Mouse (Mus musculus) left cerebral cortex, adult 18-20 months (tissue): ENCODE results near the gene Fgf13. TPM values are rescaled to one million over a fixed set of nuclear protein-coding genes. Genes with fewer than 3 reads are reported as not detected.

Source experiments
- DNase-seq, 2 experiments: peaks; one replicate each; pipeline ENCODE4 v3.0.0; 2021 to 2022; ENCODE audit warnings: low spot score in 2 of 2, mixed read lengths in 1 of 2
- total RNA-seq, 2 experiments: library from RNA; stranded (reverse); gene quantifications; 2 replicates each; pipeline ENCODE4 v1.2.3; 2021

The Fgf13 gene
- total RNA-seq, 2 experiments from 2014 or later = 127 to 150 TPM

DNA sequence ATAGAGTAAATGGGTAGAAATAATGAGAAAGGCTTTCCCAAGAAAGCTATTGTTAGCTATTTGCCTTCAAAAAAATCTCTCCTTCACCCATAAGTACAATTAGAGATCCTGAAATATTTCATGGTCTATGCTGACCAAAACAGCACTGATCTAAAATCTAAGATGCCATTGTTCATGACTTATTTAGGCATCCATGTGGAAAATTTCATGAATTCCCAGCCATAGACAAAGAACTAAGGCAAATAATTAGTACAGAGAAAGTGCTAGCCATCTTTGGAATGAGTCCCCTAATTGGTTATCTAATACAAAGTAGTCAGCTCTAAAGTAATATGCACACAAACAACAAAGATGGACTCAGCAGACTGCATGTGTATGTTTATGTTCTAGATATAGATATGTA lies 366.7 kb downstream of the Fgf13 start:
- no peak for DNase-seq

DNA sequence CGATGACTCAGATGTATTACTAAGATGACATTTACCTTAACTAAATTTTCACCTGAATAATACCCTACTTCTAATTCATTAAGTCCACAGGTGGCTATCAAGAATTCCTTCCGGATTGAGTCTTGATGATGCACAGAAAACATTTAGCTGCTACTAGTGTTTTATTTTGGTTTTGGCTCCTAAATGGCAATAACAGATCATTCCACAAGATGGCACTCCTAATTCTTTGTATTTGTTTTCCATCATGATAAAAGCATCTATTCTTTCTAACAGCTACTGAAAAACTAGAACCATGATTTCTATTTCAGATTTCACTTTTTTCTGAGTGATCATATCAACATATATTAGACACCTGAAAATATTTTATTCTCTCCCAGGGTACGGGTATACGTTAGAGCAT lies 373.7 kb downstream of the Fgf13 start:
- no peak for DNase-seq

DNA sequence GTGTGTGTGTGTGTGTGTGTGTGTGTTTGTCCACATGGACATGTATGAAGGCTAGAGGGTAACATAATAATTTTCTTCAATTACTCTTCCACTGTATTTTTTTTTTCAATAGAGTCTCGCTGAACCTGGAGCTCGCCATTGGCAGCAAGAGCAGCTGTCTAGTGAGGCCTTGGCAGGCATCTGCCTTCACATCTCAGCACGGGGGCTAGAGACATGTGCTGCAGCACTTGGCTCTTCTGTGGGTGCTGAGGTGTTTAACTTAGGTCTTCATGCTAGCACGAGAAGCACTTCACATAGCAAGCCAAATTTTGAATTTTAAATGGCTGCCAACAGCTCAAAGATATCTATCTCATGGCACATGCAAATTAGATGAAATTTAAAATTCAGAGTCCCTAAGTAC lies 380.9 kb downstream of the Fgf13 start:
- DNase-seq = no peak

DNA sequence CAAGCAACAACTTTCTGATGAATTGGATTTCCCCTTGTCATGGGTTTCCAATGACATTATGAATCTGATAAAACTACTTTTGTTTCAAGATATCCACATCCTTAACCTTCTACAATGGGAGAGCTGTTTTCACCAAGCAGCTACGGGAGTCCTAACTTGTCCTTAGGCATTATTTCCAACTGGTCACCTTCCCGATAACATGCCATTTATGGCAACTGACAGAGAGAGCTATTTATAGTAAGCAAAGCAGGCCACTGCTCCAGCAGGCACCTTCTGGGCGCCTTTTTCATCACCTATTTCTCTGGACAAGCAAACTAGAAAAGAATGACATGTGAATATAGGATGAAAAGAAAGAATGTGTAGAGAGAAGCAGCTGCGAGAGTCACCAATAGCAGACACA lies 385.5 kb downstream of the Fgf13 start:
- DNase-seq = no peak

DNA sequence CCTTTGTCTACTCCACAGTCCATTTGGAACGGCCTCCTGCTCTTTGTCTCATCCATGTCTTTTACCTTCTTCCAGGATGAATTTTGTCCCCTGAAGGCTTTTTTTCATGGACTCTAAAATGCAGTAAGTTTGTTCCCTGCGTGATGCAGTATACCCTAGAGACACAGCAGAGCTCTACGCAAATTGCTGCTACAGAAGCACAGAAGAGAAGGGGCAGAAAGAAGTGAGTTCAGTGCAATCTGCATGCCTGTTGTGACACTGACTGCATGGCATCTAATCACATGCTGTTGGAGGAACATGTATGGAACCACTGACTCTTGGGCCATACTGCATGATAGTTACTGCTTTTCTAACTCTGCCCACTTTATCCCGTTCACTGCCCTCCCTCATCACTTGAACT lies 388.2 kb downstream of the Fgf13 start:
- no peak for DNase-seq

DNA sequence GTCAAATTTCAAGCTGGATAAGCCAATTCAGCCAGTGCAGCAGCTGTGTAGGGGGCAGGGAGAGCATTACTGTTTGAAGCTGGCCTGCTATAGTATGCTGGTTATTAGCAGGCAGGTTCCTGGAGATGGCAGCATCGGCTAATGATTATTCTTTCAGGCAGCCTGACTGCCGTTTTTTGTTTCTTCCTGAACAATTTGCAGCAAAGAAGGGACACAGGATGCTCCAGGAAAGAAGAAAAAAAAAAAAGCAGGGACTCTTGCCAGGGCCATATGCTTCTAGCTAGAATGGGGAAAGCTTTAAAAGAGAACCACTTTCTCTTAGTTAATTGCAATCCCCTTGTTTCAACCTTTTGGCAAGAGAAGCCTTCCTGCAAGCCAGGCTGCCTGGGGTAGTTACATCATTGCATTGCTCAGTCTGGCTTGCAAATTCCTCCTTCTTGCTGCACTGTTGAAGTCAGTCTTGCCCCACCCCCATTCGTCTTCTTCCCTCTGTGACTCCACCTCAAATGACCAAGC lies 388.7 kb downstream of the Fgf13 start:
- DNase-seq = peak in 1 of 2 experiments; percentile 15

DNA sequence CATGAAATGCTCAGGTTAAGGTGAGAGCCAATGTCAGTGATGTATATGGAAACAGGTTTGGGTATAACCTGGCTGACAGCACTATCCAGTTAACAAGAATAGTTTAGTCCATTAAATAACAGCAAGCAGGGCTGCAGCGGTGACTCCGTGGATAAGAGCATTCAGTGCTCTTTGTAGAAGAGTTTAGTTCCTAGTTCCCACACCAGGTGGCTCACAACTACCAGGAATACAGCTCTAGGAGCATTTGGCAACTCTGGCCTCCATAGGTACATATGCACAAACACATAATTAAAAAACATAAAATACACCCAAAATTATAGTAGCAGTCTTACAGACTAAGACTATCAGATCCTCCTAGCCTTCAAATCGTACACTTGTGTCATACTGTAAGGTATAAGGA lies 390.2 kb downstream of the Fgf13 start:
- no peak for DNase-seq

DNA sequence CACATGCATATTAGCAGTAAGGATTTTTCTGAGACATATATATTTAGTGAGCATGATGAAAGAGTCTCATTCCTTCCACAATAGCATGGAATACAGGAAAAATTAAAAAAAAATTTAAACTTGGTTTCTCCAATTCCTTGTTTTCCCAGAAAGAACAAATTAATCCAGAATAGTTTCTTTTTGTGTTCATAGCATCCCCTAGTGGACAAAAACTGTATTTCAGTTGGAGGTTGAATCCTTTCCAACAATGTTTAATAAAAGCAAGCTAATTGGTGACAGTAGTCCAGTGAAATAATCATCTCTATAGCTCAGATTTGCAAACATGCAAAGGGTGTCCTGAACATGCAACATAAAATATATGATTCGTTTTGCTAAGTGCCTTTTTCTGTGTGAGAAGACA lies 395.7 kb downstream of the Fgf13 start:
- no peak for DNase-seq

DNA sequence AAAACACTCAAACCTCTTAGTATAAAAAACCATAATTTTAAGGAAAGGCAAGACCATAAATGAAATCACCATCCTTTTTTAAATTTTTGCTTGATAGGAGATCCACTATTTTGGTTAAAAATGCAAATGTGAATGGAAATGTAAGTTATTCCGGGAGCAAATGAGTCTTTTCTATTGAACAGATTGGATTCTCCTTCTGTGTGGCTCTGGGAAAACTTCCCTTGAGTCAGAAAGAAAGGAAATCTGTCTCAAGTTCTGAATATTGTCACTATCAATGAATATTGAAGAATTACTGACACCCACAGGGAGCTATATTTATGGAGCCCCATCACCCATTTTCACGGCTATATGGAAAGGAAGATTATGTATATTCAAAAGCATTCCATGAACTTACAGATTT lies 401.1 kb downstream of the Fgf13 start:
- no peak for DNase-seq

DNA sequence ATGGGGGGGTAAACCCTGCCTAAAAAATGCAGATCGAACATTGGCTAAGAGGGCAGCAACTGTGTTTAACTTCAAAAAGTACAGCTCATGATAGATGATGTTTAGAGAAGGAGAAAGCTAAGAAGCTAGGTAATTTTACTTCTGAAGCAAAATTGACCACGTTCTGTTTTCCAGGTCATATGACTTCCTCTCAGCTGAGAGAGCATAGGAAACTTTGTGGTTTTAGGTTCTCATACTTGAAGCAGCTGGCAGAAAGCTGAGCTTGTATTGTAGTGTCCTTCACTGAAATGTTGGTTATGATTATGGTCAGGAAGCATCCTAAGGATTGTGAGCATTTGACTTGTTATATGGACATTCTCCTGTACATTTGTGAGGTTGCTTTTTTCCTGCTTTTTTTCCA lies 425.9 kb downstream of the Fgf13 start:
- no peak for DNase-seq

DNA sequence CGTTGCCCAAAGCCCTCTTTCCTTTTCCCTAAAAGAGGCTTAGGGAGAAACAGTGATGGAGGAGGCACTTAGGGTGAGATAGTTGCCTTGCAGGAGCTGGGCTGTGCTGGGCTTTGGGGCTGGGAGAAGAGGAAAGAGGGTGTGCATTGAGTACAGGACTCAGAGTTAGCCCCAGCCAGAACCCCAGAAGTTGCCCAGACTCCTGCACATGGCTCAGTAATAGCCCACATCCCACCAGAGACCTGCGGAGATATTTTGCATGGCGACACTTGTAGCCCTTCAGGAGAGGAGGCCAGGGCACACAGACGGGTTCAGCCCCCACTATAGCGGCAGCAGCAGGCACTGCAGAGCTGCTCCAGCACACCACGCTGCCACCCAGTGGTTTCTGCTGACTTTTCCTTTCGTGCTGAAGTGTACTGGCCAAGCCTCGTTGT lies 432.9 kb downstream of the Fgf13 start:
- peak; percentile 31 to 60 for DNase-seq

DNA sequence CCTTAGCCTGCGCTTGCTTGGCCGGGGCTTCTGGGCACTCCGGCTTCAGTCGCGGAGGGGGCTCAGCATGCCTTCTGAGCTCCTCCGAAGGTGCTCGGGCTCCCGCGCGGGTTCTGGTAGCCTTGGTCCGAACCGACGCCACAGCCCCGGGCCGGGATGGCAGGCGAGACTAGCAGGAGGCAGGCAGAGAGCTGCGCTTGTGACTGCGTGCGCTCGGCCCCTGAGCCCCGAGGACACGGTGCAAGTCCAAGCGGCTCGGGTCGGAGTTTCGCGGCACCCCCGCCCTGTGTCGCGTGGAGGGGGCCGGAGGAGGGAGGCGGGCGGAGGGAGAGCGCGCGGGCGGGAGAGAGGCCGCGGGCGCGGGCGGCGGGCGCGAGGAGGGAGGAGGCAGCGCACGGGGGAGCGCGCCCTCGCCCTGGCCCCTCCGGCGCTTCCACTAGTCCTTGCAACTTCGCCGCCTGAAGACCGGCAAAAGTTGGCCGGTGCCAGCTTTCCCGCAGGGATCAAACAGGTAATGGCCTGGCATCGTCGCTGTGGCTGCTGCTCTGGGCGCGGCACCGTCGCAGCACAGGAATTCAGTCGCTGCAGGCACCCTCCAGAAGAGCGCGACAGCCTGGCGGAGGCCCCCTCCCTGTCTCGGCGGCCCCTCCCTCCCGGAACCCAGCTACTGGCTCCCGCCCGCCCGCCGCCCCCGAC lies 433.6 kb downstream of the Fgf13 start:
- DNase-seq = peak; percentile 31 to 39

DNA sequence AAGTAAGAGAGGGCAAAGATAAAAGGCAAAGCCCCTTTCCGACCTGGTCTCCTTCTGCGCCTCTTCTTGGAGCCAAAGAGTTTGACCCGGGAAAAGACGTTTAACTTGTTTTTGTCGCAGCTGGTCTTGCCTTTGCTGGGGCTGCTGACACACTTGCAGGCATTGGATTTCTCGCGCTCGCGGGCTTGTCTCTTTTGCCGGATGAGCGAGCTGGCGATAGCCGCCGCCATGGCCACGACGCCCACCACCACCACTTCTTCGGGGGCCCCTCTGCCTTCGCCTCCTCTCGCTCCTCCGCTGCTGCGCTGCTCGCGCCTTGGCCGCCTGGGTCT lies 434.1 kb downstream of the Fgf13 start:
- peak in 1 of 2 experiments; percentile 38 for DNase-seq

DNA sequence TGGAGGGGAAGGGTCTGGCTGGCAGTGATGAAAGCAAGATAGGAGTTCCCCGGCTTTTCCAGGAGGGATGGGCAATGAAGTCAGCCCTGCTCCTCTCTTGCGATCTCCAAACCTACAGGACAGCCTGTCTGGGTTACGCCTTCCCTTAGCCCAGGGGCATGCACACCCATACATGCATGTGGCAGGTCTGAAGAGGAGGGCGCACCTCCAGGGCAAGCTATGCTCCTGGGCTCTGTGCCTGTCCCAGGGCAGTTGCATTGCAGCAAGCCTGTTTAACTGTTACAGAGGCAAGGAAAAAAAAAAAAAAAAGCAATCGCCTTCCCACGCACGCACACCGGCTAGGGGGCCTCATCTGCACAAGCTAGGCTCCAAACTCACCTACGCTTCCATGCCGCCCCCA lies 434.5 kb downstream of the Fgf13 start:
- peak; percentile 17 to 25 for DNase-seq

DNA sequence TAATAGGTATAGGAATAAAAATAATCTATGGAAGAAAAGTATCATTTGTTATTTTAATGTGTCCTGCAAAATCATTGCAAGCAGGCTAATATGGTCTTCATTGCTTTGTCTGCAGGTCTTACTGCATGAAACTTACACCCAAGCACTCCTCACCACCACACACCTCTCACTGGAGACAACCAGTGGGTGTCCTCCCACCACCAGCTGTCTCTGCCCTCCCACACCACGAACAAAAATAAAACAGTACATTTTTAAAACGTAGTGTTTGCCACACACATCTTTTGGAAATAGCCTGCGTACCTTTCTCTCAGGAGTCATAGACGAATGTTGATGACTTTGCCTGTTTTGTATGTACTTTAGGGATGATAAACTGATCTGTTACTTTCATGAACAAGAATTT lies 441.2 kb downstream of the Fgf13 start:
- peak; percentile 20 to 46 for DNase-seq

DNA sequence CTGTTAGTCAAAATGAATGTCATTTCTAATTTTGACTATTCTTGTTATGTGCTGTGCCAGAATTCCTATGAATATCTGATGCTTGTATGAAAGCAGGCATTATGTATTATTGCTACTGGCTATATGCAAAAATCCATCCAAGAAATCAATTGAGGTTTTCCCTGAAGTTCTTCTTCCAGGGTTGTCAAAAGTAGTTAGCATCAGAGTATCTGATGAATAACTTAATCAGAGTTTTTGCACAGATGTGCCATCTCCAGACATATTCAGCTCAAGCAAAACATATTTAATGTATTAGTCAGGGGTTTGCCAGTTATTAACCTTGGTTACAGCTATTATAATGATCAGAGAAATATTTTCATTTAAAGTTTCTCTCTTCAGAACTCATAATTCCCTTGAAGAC lies 454.7 kb downstream of the Fgf13 start:
- no peak for DNase-seq

DNA sequence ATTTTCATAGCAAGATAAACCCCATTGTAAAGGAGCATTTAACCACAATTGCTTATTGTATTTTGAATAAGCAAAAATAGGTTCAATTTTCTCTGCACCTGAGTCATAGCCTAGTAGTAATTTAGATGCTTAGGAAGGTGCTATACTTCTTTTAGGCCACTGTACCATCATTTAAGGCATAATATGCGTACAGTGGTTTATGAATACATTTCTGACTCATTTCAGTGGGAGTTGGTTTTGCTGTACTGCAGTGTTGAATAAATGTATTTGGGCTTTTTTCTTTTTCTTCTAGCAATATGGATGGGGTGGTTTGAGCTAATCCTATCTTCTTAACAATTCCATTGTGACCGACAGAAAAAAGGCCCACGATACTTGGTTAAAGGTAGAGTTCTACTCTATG lies 481.9 kb downstream of the Fgf13 start:
- no peak for DNase-seq

DNA sequence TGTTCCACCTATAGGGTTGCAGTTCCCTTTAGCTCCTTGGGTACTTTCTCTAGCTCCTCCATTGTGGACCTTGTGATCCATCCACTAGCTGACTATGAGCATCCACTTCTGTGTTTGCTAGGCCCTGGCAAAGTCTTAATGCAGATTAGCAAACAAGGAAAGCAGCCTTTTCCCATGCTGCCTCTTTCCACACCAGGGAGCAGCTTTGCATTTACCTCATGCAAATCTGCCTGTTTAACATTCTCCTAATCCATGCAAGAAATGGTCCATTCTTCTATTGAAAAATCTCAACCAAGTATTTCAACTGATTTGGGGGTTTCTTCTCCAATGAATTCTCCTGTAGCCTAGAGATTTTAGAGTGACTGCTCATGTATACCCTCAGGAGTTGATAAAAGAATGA lies 487.4 kb downstream of the Fgf13 start:
- no peak for DNase-seq

DNA sequence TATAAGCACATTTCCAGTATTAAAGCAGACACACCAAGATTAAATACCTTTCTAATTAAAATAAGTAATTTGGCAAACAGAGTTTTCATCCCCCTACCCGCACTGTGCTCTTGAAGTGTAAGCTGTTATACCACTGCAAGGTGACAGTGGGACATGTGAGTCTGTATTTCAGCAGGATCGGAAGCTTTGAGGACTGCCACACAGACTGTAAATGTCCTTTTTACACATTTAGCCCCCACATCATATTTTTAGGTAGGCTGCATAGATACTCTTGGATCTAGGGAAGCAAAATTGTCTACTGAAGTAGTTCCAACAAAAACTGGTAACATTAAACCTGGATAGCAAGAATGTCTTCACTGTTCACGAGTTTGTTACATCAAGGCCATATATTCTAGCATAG lies 495.8 kb downstream of the Fgf13 start:
- no peak for DNase-seq

DNA sequence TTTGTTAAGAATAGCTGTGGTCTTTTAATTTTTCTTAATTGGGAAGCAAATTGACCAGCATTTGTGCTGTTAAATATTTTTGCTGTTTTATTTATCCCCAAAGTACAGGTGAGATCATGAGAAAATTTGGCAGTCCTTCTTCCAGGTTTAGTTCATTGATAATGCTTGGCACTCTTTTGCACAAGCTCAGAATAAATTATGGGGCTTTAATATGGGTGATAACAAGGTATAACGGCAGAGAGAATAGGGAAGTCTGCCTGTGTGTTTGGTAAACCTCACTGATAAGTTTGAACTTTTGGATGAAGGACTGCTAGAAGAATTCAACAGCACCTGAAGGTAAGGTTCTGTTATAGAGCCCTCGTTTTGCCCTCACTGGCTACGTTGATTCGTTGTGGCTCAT lies 504.7 kb downstream of the Fgf13 start:
- no peak for DNase-seq

DNA sequence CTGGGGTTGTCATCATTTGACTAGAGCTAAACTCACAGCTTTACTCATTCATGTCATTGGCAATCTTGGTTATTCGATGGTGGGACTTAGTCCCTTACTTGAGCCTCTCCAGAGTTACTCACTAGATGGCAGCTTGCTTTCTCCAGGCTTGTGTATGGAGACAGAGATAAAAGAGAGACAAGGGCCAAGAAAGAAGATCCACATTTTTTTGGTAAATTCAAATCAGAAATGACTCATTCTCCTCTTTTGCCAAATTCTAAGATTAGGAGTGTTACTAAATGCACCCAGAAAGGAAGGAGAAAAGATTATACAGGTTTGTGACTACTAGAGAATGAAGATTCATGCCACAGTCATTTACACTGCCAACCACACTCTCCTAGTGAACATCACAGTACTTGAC lies 532.9 kb downstream of the Fgf13 start:
- DNase-seq = no peak
